Mouse (Mus musculus) cortical plate, adult 2 months (tissue): ENCODE results near the gene Akr7a5.

Source experiments
- CTCF ChIP-seq: fragments of 200-500 bp; IDR thresholded peaks from 2 replicates; pipeline ENCODE4 v1.5.1; 2011; ENCODE audit warnings: mild to moderate bottlenecking, control low read depth, low read length; ENCODE audit not compliant: insufficient read depth; ENCODE audit errors: extremely low read depth
- POLR2A ChIP-seq: fragments of 200-500 bp; IDR thresholded peaks from 2 replicates; pipeline ENCODE4 v1.6.1; 2011; ENCODE audit warnings: mild to moderate bottlenecking, low read length, control low read depth; ENCODE audit not compliant: insufficient read depth; ENCODE audit errors: extremely low read depth

GRCm38 (mm10) chr4:139336822-139337483 is 26.4 kb downstream of the Akr7a5 start:
- TF ChIP-seq POLR2A = no peak
- TF ChIP-seq CTCF = peak; percentile 75
